Mouse (Mus musculus) CD4-positive naive resting alpha-beta T cell, adult 76 days (primary cell): ENCODE data around the gene Gm5426. TPM values are rescaled to one million over a fixed set of nuclear protein-coding genes. Genes with fewer than 3 reads are reported as not detected.

Source experiments
- total RNA-seq: library from RNA; stranded (reverse); gene quantifications from one replicate; pipeline ENCODE4 v1.2.4, GENCODE M21; 2023

Gm5426 gene
- not detected for total RNA-seq

GRCm38 (mm10) chr10:96136451-96136850 is at the start of gene Gm5426:
TSS of gene Gm5426 (plus strand) at chr10:96136603.

Other genes with a start within 250 kb of the Gm5426 start
- gene Eea1, start 196.0 kb upstream of the Gm5426 start, total RNA-seq: 4.5 TPM